Mouse (Mus musculus): ENCODE measurements around the gene Asna1. TPM values are rescaled to one million over a fixed set of nuclear protein-coding genes. Genes with fewer than 3 reads are reported as not detected.

Gene Asna1
- total RNA-seq, 2 experiments from 2014 or later = 68.4 to 78.2 TPM

DNA sequence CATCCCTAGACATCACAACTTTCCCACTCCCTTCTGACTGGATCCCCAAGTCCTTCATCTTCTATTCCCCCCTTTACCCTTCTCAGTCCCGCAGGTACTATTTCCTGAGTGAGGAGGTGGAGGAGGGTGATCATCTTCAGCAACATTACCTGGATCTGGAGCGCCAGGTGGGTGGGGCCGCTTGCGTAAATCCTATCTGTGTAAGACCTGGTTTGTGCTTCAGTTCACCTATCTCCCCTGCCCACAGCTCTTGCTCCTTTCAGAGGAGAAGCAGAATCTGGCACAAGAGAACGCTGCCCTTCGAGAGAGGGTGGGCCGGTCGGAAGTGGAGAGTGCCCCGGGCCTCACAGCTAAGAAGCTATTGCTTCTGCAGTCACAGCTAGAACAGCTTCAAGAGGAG lies 30.7 kb downstream of the Asna1 start:
- ATAC-seq (replicated peaks; ENCODE audit: poor library complexity) = no peak

DNA sequence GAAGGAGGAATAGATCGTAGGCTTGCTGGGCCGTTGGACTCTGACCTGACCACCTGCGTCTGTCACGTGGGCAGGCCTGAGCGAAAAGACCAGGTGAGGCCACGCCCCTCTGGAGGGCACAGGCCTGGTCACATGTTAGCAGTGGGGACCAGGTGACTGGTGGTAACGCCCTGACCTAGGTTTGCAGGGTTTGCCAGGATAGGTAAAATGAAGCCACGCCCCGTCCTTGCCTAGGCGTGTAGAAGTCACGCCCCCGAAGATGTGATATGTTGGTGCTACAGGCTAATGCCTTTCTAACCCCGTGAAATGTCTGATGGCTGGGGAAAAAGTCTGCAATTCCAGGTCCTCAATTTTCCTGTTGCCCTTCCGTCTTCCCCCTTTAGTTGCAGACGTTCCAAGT lies 34.2 kb downstream of the Asna1 start:
- peak; percentile 15 for ATAC-seq (replicated peaks; ENCODE audit: poor library complexity)

DNA sequence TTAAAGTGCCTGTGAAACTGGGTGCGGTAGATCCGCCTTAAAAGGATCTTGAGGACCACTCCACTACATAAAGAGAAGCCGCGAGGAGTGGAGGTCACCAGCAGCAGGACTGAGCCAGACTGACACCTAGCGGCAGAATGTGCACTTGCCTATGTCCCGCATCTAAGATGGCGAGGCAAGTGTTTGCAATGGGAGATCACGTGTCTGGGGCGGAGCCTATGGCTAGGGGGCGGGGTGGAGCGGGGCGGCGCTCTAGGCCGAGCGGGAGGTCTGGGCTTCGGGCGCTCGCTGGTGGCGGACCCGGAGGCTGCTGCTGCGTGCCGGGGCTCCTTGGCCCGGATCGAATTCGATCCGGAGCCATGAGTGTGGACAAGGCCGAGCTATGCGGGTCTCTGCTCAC lies 34.7 kb downstream of the Asna1 start, which contains the start of gene Hook2:
TSS of gene Hook2 (plus strand) at position 255 of the 400 bp plus-strand sequence.
- ATAC-seq (replicated peaks; ENCODE audit: poor library complexity) = peak; percentile 76

DNA sequence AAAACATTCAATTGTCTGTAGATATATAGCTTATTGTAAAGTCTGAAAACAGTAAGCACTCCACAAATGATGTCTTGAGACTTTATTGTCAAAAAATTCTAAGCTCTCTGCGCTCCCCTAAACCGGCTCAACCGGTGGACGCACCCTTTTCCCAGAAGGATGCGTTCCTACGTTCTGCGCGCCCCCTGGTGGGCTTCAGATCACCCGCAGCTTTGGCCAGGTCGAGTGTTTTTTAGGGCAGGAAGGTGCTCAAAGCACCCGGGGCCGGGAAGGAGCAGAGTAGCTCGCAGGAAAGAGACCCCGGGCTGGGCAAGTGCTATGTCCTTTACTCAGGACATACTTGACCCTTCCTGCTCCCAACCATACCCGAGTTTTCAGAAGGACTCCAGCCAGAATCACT lies 35.3 kb downstream of the Asna1 start:
- peak; percentile 55 for ATAC-seq (replicated peaks; ENCODE audit: poor library complexity)

DNA sequence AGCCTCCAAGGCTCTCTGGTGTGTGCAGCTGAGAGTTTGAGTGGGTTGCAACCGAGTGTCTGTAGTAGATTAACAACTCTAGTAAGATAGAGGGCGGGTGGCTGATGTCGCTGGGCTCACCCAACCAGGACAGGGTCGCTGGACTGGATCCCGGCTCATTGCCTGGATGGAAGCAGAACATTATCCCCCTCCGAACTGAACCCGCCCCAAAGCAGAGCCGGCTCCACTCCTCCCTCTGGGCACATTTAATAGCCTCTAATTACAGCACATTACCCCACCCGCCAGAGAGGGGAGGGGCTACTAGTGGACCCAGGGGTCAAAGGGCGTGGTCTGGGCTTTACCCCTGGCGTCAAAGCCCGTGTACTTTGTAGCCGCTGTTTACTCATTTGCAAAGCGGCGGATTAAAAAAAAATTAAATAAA lies 35.8 kb downstream of the Asna1 start:
- no peak for ATAC-seq (replicated peaks; ENCODE audit: poor library complexity)

DNA sequence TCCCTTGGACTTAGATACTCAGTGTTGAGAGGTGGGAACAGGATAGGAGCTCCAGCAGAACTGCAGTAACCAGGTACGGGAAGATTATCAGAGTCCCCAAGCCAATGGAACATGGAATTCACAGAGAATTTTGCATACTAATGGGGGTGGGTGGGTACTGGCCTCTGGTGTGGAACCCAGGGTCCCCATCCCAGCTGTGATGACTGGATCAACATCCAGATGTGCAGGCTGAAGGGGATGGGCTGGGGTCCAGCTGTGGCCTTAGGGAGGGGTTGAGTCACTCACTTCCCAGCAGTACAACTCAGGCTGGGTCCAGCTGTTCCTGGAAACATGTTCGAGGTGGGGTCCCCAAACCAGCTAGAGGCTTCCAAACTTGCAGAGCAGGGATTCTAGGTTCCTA lies 37.2 kb downstream of the Asna1 start:
- no peak for ATAC-seq (replicated peaks; ENCODE audit: poor library complexity)

DNA sequence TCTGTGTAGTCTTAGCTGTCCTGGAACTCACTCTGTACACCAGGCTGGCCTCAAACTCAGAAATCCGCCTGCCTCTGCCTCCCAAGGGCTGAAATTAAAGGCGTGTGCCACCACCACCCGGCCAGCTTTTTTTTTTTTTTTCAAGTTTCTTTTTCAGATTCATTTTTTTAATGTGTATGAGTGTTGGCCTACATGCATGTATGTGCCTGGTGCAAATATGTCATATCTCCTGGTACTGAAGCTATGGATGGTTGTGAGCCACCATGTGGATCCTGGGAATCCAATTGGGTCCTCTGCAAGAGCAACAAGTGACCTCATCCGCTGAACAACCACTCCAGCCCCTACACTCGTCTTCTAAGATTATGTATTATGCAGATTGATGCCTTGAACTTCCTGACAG lies 37.7 kb downstream of the Asna1 start:
- no peak for ATAC-seq (replicated peaks; ENCODE audit: poor library complexity)

DNA sequence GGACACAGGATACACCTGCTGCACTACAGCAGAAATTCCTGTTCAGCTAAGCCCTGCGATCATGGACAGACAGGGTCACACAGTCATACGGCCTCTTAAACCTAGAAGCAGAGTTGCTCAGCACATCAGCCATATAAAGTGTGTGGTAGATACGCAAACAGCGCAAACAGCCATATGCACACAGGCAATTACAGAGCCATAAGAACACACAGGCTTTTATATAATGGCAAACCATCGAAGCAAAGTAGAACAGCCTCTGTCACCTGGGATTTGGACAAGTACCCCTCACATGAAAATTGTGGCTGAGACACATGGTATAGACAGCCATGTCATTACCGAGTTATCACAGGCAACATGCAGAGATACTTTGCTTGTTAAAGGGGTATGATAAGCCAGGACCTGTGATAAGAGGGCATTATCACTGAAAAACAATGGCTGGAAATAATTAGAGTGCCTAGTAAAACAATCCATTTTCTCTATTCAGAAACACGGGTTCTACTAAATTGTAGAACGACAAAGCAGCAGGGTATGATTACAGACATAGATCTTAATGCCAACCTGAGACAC lies 38.6 kb downstream of the Asna1 start:
- ATAC-seq (replicated peaks; ENCODE audit: poor library complexity) = peak; percentile 10

DNA sequence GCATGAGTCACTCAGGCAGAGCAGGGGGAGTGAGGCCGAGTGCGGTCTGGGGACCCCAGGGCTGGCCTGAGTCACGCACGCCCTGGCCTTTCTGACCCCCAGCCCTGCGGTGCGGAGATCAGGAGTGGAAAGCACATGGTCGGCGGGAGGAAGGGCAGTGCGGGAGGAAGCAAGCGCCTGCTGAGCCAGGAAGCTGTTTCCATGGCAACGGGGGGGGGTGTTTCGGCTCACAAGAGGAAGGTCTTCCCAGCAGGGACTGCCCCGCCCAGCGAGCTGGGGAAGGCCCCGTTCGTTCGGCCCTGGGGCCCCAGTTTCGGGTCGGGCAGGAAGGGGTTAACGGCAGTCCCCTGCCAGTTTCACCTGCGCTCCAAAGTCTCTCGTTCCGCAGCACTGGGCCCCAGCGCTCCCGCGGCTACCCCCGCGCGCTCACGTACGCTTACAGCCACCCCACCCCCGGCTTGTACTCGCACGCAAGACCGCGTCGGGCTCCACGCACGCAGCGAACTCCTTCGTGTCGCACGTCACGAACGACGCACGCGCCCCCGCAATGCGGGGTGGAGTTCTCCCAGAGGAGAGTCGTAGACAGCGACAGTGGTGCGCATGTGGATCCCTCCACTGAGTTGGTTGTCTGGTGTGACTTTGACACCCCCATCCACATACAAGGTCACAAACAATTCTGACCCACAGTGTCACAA lies 39.2 kb downstream of the Asna1 start:
- ATAC-seq (replicated peaks; ENCODE audit: poor library complexity) = peak; percentile 47

DNA sequence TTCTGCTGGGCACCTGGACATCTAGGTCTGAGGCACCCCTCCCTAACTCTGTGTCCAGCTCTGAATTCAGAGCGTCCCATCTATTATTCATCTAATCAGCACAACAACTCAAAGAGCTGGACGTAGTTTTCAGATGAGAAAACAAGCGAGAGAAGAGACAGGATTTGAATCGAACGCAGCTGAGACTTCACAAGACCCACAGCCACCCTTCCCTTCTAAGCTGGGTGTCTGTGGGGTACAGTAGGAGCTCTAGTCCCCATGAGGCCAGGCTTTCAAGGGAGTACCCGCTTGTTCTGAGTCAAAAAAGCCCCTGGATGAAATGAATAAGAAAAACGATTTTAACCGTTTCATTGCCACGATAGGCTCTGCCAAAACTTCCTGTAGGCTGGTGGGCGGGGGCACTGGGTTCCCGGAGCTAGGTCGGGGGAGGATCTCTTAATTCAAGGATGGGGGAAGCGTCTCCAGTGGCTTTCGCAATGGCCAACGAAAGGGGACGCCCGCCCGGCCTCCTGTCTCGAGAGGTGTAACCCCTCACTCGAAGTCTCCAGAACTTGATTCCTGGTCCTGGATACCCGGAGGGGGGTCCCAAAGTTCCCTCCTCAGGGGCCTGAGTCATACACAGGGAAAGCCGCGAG lies 39.9 kb downstream of the Asna1 start:
- ATAC-seq (replicated peaks; ENCODE audit: poor library complexity) = no peak

DNA sequence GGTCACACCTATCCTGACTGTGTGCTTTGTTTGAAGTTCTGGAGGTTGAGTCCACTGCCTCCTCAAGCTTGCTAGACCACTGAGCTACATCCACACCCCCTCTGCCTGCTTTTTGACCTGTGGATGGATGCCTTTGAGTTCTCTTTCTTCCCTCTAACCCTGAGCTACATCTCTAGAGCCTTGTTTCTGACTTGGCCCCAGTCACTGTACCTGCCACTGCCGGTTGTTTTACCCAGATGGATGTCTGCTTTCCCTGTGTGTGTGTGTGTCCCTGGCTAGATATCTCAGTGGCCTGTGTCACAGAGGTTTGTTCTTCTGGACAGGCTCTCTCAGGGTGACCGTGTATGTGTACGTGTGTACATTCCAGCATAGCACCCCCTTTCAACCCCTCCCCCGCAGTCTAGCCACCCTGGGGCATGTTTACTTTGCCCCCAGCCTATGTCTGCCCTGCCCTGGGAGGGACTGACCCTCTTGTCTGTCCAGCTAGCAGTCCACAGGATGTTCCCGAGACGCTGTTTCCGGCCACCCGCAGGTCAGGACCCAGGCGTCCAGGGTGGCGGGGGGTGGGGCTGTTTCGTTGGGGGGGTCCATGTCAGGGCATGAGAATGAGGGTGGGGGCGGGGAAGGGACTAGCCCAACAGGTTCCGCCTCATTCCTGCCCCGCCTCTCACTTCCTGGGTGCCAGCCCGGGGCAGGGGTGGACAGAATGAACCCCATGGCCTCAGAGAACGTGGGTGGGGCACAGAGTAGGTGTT lies 40.6 kb downstream of the Asna1 start:
- ATAC-seq (replicated peaks; ENCODE audit: poor library complexity) = no peak

DNA sequence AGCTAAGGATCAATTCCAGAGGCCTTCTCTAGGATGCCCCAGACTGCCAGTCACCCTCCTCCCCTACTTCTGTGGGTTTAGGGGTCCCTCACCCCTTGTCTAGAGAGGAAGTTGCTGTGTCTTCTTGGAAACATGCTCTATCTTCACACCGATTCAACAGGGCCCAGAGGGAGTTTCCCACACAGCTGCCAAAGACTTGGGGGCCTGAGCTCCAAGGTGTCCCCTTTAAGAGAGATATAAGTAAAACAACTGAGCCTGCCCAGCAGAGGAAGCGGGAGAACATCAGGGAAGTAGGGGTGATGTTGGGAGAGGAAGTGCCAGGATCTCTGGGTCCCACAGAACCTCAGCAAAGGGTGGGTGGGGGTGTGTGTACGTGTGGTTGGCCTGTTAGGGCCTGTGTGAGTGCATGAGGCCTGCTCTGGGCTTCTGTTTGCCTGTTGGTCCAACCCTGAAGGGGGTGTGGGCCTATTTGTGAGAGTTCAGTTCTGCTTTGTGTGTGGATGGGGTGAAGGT lies 42.5 kb downstream of the Asna1 start:
- ATAC-seq (replicated peaks; ENCODE audit: poor library complexity) = no peak

DNA sequence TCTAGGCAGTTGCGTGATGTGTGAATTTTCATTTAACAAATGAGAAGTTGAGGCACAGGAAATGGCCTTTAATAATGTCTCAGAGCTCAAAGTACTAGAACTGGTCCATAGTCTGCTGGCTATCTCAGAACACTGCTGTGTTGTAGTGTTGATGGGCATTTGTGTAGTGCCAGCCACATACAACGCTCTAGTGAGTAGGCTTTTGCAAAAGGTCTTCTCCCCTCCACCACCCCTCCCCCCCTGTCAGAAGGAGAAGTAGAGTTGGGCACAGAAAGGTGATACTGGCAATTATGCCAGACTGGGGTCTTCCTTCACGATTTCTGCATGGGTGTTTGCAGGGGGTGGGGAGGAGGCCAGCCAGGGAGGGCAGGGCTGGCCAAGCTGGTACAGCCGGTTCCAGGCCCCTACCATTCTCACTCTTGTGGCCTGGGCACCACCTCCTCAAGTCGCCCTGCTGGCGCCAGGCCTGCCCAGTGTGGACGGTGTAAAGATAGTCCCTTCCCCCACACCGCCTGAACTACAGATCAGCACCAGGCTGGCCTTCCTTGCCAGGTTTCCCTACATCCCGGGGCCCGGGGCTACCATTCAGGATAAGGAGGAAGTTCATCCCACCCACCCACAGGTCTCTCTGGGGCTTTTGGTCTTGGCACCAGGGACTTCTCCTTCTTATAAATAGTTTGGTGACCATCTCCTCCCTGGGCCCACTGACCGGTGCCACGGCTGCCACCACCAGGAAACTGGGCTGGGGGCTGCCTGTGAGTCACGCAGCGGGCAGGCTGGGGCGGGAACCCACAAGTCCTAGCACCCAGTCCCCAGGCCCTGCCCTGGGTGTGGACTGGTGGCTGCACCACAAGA lies 43.2 kb downstream of the Asna1 start:
- no peak for ATAC-seq (replicated peaks; ENCODE audit: poor library complexity)

DNA sequence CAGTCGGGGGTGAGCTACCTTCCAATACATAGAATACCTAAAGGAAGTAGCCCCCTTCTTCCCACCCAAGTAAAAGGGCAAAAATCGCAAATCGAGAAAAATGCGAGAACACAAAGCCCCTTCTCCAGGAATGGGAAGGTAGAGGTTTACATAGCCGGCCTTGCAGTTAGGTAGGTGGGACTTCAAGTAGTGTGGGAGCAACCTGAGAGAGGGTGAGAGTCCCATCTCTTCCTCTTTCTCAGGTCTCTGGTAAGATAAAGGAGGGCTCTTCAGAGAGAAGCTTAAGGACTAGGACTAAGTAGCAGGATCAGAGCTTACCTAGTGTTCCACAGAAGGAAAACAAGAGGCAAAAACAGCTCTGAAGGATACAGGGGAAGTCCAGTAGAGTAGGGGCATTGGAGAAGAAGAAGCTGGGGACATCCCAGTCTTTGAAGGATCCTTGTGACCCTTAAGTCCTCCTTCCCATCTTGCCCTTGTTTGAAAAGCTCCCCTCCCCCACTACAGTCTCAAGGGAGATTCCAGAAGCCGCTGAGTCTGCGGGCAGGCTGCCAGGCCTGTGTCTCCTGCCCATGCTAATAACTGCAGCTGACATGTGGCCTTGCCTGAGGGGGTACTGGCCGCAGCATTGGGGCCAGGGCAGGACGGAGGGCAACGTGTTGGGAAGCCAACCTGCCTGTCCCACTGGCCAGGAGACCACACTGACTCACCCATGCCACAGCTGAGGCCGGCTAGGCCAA lies 44.3 kb downstream of the Asna1 start:
- ATAC-seq (replicated peaks; ENCODE audit: poor library complexity) = no peak

DNA sequence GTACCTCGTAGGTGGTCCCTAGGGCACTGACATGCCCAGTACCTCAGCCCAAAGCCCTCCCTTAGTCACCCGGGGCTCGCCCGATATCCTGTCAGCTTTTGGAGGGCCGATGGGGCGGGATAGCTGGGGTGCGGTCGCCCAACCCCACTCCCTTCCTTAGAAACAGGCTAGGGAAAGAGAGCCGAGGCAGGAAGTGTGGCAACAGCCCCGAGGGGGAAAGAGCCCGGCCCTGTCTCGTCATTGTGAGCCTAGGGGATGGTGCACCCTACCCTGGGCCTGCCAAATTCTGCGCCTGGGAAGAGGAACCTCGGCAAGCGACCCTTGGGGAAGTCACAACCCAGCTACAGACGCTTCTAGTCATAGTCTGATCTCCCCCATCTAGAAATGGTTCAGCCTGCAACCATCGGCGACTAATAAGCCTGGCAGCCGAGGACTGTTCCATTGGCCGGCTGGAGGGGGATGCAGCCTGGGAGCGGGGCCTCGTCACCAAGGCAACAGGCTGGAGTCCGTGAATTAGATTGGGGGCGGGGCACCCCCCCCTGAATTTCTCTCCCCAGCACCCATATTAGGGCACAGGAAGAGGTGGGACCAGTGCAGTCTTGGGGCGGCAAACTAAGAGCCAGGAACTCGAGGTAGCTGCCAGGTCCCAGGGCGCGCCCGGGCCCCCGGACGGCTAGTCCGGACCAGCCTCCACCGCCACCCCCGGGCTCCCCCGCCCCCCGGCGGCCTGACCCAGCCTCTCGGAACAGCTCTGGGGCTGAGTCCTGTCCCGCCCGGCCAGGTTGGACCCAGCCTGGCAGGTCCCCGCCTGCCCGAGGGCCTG lies 45.3 kb downstream of the Asna1 start:
- ATAC-seq (replicated peaks; ENCODE audit: poor library complexity) = peak; percentile 42

DNA sequence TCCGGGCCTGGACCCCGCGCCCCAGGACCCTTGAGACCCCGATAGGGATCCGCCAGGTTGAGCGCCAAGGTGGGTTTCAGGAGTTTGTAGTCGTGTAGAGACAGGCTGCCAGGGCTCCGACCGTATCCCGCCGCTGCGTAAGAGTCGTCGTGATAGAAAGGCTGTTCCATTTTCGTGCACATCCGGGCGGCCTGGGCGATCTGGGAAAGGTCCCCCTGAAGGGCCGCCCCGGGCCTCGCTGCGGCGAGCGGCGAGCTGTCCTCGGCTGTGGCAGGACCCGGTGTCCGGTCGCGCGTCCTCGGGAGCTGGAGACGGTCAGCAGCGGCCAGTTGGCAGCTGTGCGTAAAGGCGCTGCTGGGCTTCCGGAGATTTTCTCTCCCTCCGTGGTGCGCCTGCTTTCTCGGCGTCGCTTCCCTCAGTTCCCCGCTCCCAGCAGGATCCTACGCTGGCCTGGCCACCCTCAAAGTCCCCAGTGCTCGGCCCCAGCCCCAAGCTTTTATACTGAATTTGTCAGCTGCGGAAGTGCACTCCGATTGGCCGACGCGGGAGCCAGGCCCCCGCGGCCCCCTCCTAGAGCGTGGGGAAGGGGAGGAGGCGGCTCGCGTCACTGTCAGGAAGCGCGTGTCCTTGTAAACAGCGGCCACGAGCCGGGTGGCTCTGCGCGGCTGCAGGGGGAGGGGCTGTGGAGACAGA lies 46.7 kb downstream of the Asna1 start, which contains the start of gene Junb:
TSS of gene Junb (minus strand) at position 471 of the 693 bp plus-strand sequence.
- peak; percentile 35 for ATAC-seq (replicated peaks; ENCODE audit: poor library complexity)

DNA sequence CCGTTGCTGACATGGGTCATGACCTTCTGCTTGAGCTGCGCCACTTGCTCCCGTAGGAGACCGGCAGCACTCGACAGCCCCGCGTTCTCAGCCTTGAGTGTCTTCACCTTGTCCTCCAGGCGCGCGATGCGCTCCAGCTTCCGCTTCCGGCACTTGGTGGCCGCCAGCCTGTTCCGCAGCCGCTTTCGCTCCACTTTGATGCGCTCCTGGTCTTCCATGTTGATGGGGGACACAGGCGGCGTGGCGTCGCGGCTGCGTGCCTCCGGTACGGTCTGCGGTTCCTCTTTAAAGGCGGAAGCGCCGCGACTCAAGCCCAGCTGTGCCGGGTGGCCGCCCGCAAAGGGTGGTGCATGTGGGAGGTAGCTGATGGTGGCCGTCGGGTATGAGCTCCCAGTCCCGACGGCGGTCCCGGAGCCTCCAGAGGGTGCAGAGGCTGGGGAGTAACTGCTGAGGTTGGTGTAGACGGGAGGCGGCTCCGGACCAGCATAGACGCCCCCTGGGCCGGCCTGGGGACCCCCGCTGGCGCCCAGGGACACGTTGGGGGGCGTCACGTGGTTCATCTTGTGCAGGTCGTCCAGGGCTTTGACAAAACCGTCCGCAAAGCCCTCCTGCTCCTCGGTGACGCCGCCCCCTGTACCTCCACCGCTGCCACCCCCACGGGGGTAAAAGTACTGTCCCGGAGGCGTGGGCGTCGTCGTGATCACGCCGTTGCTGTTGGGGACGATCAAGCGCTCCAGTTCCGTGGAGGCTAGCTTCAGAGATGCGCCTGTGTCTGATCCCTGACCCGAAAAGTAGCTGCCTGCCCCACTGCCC lies 47.4 kb downstream of the Asna1 start:
- peak; percentile 4 for ATAC-seq (replicated peaks; ENCODE audit: poor library complexity)
